Comparison of ENCODE assay signal across 7 mouse cellular contexts in genomic region chr10:15299331-15300198, GRCm38 (mm10).
DNase-seq lines count a peak whose midpoint lies in the region; ATAC-seq lines count a peak whose summit lies in the region.

No protein-coding gene starts in this region.

- H3K4me3 ChIP-seq in kidney, embryonic 14.5 days (ENCODE audit: low read length): no peak overlapping the region
- no peak overlapping the region for H3K4me3 ChIP-seq in embryonic facial prominence, embryonic 14.5 days (ENCODE audit: low read depth, low read length)
- no peak overlapping the region for H3K4me3 ChIP-seq in hindbrain, embryonic 12.5 days
- no peak overlapping the region; the same call in 1 of the 2 replicates for H3K4me3 ChIP-seq in neural tube, embryonic 15.5 days (replicated peaks)

- no peak overlapping the region for H3K27ac ChIP-seq in kidney, embryonic 14.5 days (ENCODE audit: low read depth, low read length)
- no peak overlapping the region for H3K27ac ChIP-seq in embryonic facial prominence, embryonic 14.5 days (replicated peaks; ENCODE audit: low read depth, low read length)
- H3K27ac ChIP-seq in hindbrain, embryonic 12.5 days: peak overlapping the region; percentile 35; the same call in 1 of the 2 replicates
- H3K27ac ChIP-seq in neural tube, embryonic 15.5 days (replicated peaks): 0 out of 2 replicates have a peak overlapping the region, but pooled peaks have one; percentile 33

- no peaks in the 10 kb centered on the region for H3K9me3 ChIP-seq in kidney, embryonic 14.5 days (ENCODE audit: control insufficient read depth, low read length)
- H3K9me3 ChIP-seq in embryonic facial prominence, embryonic 14.5 days (ENCODE audit: control insufficient read depth, low read length): no peaks in the 10 kb centered on the region
- no peaks in the 10 kb centered on the region for H3K9me3 ChIP-seq in hindbrain, embryonic 12.5 days (replicated peaks)
- no peaks in the 10 kb centered on the region for H3K9me3 ChIP-seq in neural tube, embryonic 15.5 days (replicated peaks)

- no peak overlapping the region for H3K4me2 ChIP-seq in kidney, embryonic 14.5 days (replicated peaks; ENCODE audit: low read depth, low read length)
- H3K4me2 ChIP-seq in embryonic facial prominence, embryonic 14.5 days (ENCODE audit: low read depth, low read length): peak overlapping the region; percentile 47; the same call in 1 of the 2 replicates
- peak overlapping the region; percentile 32; the same call in 1 of the 2 replicates for H3K4me2 ChIP-seq in hindbrain, embryonic 12.5 days (replicated peaks)
- peak overlapping the region; percentile 43 for H3K4me2 ChIP-seq in neural tube, embryonic 15.5 days

- WGBS in kidney, embryonic 14.5 days: 39% methylated on average over 11 of the region's 11 CpGs
- 38% methylated on average over 11 of the region's 11 CpGs for WGBS in embryonic facial prominence, embryonic 14.5 days
- 40% methylated on average over 11 of the region's 11 CpGs for WGBS in hindbrain, embryonic 12.5 days
- WGBS in neural tube, embryonic 15.5 days: 33% methylated on average over 11 of the region's 11 CpGs

- H3K4me1 ChIP-seq in kidney, embryonic 14.5 days (ENCODE audit: control insufficient read depth, insufficient read depth, low read length): no peaks in the 10 kb centered on the region
- H3K4me1 ChIP-seq in embryonic facial prominence, embryonic 14.5 days (ENCODE audit: control insufficient read depth, insufficient read depth, low read length): no peaks in the 10 kb centered on the region
- H3K4me1 ChIP-seq in hindbrain, embryonic 12.5 days: peaks cover 8% of the 10 kb centered on the region; the same call in 1 of the 2 replicates
- peaks cover 7% of the 10 kb centered on the region for H3K4me1 ChIP-seq in neural tube, embryonic 15.5 days

- H3K9ac ChIP-seq in kidney, embryonic 14.5 days (ENCODE audit: low read depth, low read length): no peak overlapping the region
- no peak overlapping the region for H3K9ac ChIP-seq in embryonic facial prominence, embryonic 14.5 days (ENCODE audit: low read depth, low read length)
- H3K9ac ChIP-seq in hindbrain, embryonic 12.5 days: no peak overlapping the region
- no peak overlapping the region for H3K9ac ChIP-seq in neural tube, embryonic 15.5 days (replicated peaks)

- no peak for DNase-seq in kidney, adult 9 months
- DNase-seq in embryonic facial prominence, embryonic 14.5 days (ENCODE audit: low spot score): no peak
- no peak for DNase-seq in spleen, postnatal 4 days (ENCODE audit: low spot score in 2 of 2)
- no peak for DNase-seq in right cerebral cortex, postnatal 14 days

- H3K27me3 ChIP-seq in kidney, embryonic 14.5 days (ENCODE audit: control insufficient read depth, insufficient read depth, low read length): no peaks in the 10 kb centered on the region
- no peaks in the 10 kb centered on the region for H3K27me3 ChIP-seq in embryonic facial prominence, embryonic 14.5 days (replicated peaks; ENCODE audit: control insufficient read depth, insufficient read depth, low read length)
- no peaks in the 10 kb centered on the region for H3K27me3 ChIP-seq in hindbrain, embryonic 12.5 days
- no peaks in the 10 kb centered on the region for H3K27me3 ChIP-seq in neural tube, embryonic 15.5 days (replicated peaks)

- H3K36me3 ChIP-seq in kidney, embryonic 14.5 days (ENCODE audit: control insufficient read depth, insufficient read depth, low read length): no peaks in the 10 kb centered on the region
- H3K36me3 ChIP-seq in embryonic facial prominence, embryonic 14.5 days (ENCODE audit: control insufficient read depth, insufficient read depth, low read length): no peaks in the 10 kb centered on the region
- H3K36me3 ChIP-seq in hindbrain, embryonic 12.5 days: no peaks in the 10 kb centered on the region
- no peaks in the 10 kb centered on the region for H3K36me3 ChIP-seq in neural tube, embryonic 15.5 days

- 0 out of 2 replicates have a peak, but pooled peaks have one; percentile 9 for ATAC-seq in kidney, embryonic 14.5 days (ENCODE audit: low FRiP score, low TSS enrichment)
- no peak for ATAC-seq in embryonic facial prominence, embryonic 14.5 days (ENCODE audit: low read depth)
- peak; percentile 65 for ATAC-seq in hindbrain, embryonic 12.5 days (ENCODE audit: low FRiP score)
- ATAC-seq in neural tube, embryonic 15.5 days (ENCODE audit: low FRiP score): peak; percentile 45; the same call in 1 of the 2 replicates

Comparison
In these comparisons a context has a peak if more than half of its experiments do, and no peak if none do; other contexts are left out.
1. H3K27ac ChIP-seq: peak in hindbrain, embryonic 12.5 days (single experiment) and neural tube, embryonic 15.5 days (single experiment); none in kidney, embryonic 14.5 days (single experiment) and embryonic facial prominence, embryonic 14.5 days (single experiment).